Comparison of ENCODE assay signal across 13 mouse cellular contexts in the genomic region with DNA sequence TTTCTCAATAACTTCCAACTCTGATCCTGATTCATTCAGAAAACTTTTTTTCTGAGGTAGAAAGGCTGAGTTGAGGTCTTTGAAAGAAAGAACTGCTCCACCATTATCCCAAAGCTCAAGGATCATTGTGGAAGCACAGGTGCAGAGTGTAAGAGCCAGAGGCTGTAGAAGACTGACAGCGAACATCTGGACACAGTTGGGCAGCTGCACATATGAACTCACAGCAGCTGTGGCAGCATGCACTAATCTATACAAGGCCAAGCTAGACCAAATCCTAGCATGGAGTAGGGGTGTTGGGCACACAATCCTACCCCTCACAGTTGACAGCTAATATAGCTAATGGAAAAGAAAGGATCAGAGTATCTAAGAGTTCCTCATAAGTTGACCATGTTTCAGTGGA.
"Had no signal": no experiment of that assay in that cellular context is flagged by ENCODE, and none has a peak within 500 bp of the region (broad histone marks: within the 10 kb centered on the region; RNA-seq: fewer than 3 reads in every experiment).

No protein-coding gene starts in this region.

- DNase-seq: lung, adult 18-20 months; lung, embryonic 14.5 days; lung, postnatal 10 days; lung, postnatal 4 days; midbrain, embryonic 14.5 days; right cerebral cortex, postnatal 14 days; thymus, adult 18-20 months; thymus, postnatal 14 days; thymus, postnatal 36 days had no signal

- ATAC-seq: midbrain, embryonic 16.5 days had no signal

- H3K36me3 ChIP-seq: midbrain, embryonic 10.5 days; midbrain, embryonic 12.5 days; neural tube, embryonic 12.5 days had no signal

- H3K9me3 ChIP-seq: midbrain, embryonic 10.5 days; midbrain, embryonic 12.5 days; neural tube, embryonic 12.5 days had no signal

- H3K9ac ChIP-seq: lung, embryonic 14.5 days; midbrain, embryonic 12.5 days; neural tube, embryonic 12.5 days had no signal

- H3K27ac ChIP-seq: midbrain, embryonic 10.5 days; midbrain, embryonic 12.5 days; neural tube, embryonic 12.5 days had no signal

- H3K4me3 ChIP-seq: midbrain, embryonic 10.5 days; midbrain, embryonic 12.5 days; neural tube, embryonic 12.5 days had no signal

- H3K4me1 ChIP-seq: midbrain, embryonic 10.5 days; midbrain, embryonic 12.5 days had no signal

- H3K27me3 ChIP-seq: midbrain, embryonic 12.5 days; neural tube, embryonic 12.5 days had no signal

- H3K4me2 ChIP-seq: lung, embryonic 14.5 days; midbrain, embryonic 12.5 days; neural tube, embryonic 12.5 days had no signal
